Mouse (Mus musculus) ES-E14 (cell line): ENCODE measurements at regions not wholly inside any gene's neighbourhood (a gene's known extent, or its start where the extent isn't known, plus 50 kb on each side); places are given as distances from the start of the nearest gene placed in this dataset.

Experiments used
- CHD2 ChIP-seq: IDR thresholded peaks from 2 replicates; pipeline ENCODE4 v1.6.1; 2014; ENCODE audit warnings: mild to moderate bottlenecking, low read depth, low read length, inconsistent platforms
- ZC3H11A ChIP-seq: IDR thresholded peaks from 2 replicates; pipeline ENCODE4 v1.6.1; 2012; ENCODE audit warnings: low read depth, mild to moderate bottlenecking, inconsistent platforms, low read length, borderline replicate concordance

DNA sequence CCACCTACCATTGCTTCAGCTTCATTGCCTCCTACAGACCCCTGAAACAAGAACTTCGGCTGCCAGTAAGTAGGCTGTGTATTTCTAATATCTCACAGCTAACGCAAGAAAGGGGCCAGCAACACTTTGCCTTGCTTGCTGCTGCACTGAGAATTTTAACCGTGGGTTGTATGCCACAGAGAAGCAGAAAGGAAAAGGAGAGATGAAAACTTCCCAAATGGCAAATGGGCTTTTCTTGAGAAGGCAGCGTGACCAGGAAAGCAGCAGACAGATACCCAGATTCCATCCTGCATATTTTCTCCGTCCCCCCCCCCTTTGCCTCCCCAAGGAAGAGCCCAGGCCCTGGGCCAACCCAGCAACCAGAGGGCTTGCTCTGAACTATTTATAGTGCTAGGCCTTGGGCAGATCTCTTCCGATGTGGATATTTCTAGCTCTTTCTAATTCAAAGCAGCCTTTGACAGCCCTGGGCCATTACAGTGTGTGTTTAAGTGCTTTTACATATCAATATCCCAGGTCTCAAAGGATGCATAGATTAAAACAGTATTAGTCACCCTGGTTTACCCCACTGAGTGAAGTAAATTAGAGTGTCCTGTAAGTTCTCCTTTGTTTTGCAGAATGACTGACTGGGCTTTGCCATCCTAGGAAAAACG is 107.0 kb downstream of the Cartpt start:
- TF ChIP-seq ZC3H11A (no peak), CHD2 (no peak)
